Mouse (Mus musculus): ENCODE measurements around the gene Phc1.

DNA sequence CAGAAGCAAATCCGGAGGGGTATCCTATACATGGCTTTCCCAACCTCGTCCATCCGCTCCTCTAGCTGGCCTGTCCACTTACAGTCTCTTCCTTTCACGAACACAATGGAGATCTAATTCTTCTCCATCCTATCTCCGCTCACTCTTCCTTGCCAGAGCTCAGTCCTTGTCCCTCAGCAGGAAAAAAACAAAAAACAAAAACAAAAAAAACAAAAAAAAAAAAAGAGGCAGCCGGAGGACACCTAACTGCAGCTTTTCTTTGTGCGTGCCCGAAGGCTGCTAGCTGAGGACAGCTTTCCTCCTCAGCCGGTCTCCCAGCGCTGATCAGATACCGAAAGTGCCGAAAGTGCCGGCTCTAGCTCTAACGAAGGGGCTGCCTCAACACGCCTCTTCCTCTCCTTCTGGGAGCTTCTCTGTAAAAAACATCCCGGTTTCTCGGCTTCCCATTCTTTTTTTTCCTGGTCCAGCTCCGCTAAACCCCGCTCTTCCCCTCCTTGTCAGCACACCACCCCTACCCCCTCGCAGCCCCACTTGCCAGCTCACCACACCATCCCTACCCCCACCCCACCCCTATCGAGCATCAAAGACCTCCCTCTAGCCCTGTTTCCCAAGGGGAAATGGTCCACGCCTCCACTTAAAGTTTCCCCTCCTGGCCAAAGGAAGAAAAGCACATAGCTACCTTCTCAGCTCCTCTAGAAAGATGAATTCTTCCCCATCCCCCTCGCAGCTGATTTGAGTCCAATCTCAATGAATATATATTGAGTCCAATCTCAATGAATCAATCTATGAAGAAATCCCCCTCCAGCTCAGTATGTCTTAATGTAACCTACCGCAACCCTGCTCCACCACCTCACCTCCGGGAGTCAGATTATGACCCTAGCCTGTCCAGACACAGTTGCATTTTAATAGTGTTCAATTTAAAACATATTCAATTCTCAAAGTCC, 42.8 kb downstream of the Phc1 start:
- TF ChIP-seq CTCF (IDR thresholded peaks at IDR 0.05; ENCODE audit: low read depth) (no peak), EP300 (IDR thresholded peaks at IDR 0.05; ENCODE audit: low read depth) (no peak)

All from liver, embryonic 14.5 days (tissue).